Mouse (Mus musculus): Measurements from ENCODE around the gene Rcan2.

Rcan2 gene

DNA sequence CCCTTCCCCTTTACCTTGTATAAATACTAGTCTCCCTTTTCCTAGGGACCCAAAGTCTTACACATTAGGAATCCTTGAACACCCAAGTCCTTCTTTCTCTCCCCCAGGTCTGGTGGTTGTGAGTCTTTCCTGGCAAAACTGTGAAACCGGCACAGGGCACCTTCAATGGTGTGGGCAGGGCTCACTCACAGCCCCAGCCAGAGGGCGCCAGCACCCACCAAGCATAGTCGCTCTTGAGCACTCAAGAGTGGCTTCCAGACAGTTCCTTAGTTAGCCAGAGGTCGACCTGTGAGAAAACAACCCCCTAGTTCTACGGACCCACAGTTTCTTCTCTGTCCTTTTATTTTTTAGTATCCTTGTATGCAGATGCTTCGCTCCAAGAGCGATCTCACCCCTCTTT is at the start of gene Rcan2:
TSS of gene Rcan2 (plus strand) at position 275 of the 400 bp plus-strand sequence.
- DNase-seq (ENCODE audit: low spot score) = peak; percentile 34

GRCm38 (mm10) chr17:43752811-43753210 is 48.3 kb upstream of the Rcan2 start:
- DNase-seq (ENCODE audit: low spot score) = no peak

GRCm38 (mm10) chr17:43754687-43755086 is 46.5 kb upstream of the Rcan2 start:
- no peak for DNase-seq (ENCODE audit: low spot score)

DNA sequence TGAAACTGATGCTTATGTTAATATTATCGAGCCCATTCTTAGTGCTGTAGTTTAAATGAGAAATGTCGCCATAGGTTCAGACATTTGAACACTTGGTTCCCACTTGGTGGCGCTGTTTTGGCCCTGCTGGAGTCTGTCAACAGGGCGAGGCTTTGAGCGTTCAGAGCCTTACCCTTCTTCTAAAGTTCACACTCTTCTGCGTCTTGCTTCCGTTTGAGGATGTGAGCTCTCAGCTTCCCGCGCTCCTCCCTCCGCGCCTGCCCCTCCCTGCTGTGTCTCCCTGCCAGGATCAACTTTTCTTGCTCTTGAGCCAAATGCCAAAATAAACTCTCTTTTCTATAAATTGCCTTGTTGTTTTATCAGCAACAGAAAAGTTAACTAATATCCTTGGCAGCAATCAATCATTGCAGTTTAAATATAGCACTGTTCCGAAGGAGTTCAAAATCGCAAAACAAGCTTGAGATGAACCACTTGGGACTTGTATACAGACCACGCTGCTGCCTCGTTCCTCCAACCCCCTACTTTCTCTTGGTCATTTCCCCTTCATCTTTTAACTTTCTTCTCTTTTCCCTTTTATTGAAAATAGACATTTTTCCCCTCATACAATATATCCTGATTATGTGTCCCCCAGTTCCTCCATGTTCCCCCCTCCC is 42.4 kb upstream of the Rcan2 start:
- no peak for DNase-seq (ENCODE audit: low spot score)

DNA sequence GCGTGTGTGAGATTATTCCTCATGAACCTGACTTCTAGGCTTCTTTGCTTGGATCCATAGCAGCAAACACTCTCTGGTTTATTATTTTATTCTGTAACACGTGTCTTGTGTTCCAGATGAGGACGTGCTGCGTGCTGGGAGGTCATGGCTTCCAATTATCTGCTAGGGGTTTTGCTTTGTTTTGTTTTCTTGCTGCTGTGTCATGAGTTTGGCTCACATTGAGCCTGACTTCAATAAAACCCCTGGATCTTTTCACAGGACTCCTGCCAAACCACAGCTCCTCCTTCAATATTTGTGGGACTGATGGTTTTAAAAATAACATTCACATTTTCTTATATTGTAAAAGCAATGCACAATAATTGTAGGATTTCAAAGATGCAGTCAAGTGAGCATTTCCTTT is 16.6 kb upstream of the Rcan2 start:
- peak; percentile 59 for DNase-seq (ENCODE audit: low spot score)

DNA sequence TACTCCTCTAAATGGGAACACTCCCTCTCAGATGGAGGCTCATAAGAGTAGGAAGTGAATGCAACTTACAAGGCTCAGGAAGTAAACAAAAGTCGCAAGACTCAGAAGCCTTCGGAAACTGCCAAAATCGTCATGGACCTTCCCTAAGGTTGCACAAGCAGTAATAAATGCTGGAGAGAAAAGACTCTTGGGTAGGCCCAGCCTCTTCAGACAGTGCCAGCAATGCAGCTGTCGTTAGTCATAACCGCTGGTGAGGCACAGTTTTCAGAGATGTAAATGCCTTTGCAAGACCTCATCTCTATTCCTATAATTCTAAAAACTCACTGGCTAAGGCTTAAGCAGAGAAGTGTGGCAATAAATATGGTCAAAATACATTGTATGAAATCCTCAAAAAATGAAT is 12.9 kb upstream of the Rcan2 start:
- DNase-seq (ENCODE audit: low spot score) = no peak

- DNase-seq (ENCODE audit: low spot score) = no peak
These were observed 11.8 kb upstream of the Rcan2 start for GRCm38 (mm10) chr17:43789376-43789775.

GRCm38 (mm10) chr17:43791751-43792150 is 9.4 kb upstream of the Rcan2 start:
- no peak for DNase-seq (ENCODE audit: low spot score)

GRCm38 (mm10) chr17:43794731-43795280 is 6.3 kb upstream of the Rcan2 start:
- no peak for DNase-seq (ENCODE audit: low spot score)

DNA sequence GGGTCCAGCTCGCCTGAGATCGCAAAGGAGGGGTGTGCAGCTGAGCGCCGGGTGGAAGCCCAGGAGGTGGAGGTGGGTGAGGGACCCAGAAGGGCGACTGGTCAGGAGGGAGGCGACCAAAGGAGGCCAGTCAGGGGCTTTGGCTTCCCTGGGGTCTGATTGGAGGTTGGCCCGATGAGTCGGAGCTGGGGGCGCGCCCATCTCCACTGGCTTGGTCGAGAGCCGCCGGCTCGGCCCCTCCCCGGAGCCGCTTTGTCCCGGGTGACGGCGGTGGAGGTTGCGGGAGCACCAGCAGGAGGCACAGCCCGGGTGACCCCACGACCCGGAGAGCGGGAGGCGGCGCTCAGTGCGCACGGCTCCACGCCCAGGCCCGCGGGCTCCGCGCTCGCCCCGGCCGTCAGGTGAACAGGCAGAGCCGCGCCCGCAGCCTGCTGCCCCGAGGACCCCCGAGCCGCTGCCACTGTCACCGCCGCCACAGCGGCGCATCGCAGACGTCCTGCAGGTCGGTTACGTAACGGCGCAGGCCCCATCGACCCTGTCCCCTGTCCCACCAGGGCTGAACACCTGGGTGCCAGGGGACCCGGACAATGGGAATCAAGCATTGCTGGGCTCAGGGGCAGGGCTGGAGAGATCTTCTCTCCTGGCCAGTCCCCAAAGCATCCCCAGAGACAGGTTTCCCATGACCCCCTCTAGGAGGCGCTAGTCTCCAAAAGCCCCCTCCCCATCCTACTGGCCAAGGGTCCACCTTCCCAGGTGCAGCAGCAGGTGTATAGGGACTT is 633 bp downstream of the Rcan2 start:
- DNase-seq (ENCODE audit: low spot score) = peak; percentile 39

DNA sequence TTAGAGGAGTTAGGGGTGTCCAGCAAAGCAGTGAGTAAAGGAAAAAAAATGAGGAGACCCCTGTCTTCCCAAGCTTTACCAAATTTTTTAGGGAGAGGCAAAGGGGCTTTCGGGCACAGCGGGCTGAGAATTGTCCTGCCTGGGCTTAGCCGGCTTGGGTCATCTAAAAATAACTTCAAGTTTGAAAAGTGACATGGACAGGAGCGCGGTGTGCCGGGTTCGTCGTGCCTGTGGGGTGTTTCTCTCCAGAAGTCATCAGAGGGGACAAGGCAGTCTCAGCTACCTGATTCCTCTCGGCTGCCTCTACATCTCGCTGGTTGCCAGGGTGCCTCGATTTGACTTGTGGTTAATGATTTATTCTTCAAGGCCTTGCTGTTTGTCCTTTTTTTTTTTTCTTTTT is 1.3 kb downstream of the Rcan2 start:
- DNase-seq (ENCODE audit: low spot score) = no peak

DNA sequence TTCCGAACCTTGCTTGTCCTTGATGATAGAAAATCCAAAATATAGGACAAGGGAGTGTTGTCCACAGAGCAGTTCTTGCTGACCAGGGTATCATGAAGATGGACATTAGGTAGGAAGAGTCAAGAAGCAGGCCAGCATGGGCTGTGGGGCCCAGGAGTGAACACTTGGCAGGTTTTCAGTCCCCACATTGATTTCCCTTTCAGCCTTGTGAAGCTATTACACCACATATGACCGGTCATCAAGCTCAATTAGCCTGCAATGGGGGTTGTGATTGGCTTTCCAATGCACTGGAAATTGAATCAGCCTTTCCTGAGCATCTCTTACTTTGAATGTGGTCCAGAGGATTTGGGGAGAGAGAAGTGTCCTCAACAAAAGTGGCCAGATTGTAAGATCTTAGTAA is 2.0 kb downstream of the Rcan2 start:
- DNase-seq (ENCODE audit: low spot score) = no peak

DNA sequence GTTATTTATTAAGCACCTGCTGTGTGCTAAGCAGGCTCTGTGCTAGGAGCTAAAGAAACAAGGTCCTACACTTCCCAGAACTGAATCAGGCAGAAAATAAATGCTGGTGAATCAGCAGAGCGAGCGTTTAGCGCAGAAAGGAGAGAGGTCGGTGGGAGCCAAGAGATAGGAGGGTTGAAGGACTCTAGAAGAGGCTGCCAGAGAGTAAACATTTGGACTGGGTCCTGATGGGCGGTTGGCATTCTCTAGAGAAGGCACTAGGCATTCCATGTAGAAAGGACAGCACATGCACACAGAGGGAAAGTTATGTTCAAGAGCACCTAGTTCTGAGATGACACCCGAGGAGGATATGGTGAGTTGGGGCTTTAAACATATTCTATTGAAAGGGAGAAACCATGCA is 2.6 kb downstream of the Rcan2 start:
- peak; percentile 21 for DNase-seq (ENCODE audit: low spot score)

DNA sequence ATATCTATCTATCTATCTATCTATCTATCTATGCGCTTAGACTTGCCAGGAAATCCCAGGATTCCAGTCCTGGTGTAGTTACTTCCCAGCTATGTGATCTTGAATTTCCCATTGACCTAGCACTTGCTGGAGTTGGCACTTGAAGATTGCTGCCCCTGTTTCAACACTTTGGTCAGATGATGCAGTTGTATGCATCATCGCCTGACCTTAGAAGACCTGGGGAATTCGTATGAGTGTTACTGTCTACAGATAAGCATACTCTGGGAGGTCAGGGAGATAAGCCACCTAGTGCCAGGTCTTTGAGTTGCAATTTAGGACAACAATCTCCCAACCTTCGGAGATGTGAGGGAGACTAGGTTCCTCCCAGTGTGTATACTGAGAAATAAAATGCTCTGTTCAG is 5.7 kb downstream of the Rcan2 start:
- DNase-seq (ENCODE audit: low spot score) = no peak

DNA sequence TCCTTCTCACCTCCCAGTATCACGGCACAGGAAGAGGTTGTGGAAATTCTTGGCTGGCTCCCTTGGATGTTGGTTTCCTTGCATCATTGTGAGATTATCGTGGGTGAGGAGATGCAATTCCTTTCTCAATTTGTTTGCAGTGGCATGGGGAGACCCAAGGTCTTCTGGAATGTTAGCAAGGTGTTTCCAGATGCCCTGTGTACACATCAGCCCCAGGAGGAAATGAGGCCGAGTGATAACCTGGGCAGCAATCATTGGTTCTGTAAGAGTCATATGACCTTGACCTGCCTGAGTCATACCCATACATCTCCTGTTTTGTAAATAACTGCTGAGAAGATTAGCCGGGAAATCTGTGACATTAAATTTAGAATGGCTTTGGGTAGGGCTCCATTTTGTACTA is 10.3 kb downstream of the Rcan2 start:
- DNase-seq (ENCODE audit: low spot score) = no peak

DNA sequence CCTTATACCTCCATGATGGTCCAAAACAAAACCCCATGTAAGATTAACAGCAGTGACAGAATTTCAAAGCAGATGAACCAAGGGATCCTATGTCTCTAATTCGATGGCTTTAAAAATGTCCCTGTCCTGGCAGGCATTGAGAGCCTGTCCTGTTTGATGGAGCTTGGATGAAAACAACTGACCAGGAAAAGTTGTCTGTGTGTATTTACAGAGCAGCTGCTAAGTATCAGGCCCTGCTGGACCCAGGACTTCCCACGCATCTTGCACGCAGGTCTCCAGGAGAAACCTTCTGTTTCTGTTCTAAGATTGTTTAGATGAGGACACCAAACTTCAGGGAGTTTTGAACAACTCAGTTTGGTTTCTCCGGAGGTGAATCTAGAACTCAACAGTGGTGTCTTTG is 14.2 kb downstream of the Rcan2 start:
- DNase-seq (ENCODE audit: low spot score) = no peak

GRCm38 (mm10) chr17:43816480-43816879 is 15.3 kb downstream of the Rcan2 start:
- no peak for DNase-seq (ENCODE audit: low spot score)

DNA sequence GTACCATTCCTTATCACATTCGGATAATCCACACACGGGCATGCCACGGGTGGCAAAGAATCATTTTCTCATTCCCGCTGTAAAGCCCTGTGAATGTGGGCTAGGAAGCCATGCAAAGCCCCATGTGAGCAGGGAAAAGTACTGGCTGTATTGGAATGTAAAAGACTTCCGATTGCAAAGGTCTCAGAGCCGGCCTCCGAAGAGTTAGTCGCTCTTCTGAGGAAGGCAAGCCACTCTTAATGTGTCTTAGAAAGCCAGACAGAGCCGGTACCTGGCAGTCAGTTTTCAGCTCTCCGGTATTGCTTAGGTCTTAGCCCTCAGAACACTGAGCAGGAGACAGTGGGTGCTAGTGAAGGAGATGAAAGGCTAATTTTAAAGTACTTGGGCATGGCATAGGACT is 16.0 kb downstream of the Rcan2 start:
- DNase-seq (ENCODE audit: low spot score) = no peak

GRCm38 (mm10) chr17:43818390-43818789 is 17.2 kb downstream of the Rcan2 start:
- DNase-seq (ENCODE audit: low spot score) = no peak

DNA sequence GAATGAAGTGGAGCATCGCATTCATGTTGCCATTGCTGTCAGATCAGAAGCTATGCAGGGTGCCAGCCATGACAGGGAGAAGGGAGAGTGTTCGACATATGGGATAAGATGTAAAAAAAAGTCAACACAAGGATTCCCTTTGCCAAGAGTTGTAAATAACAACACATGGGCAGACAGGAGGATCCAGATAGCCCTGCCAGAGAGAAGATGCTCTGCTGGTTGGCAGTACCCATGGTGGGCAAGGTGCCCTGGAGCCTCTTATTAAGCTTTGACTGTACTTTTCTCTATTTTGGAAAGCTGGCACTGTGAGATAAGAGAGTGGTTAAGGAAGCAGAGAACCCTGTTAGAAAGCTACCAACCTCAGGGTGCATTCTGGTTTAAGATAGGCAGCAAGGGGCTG is 19.8 kb downstream of the Rcan2 start:
- no peak for DNase-seq (ENCODE audit: low spot score)

DNA sequence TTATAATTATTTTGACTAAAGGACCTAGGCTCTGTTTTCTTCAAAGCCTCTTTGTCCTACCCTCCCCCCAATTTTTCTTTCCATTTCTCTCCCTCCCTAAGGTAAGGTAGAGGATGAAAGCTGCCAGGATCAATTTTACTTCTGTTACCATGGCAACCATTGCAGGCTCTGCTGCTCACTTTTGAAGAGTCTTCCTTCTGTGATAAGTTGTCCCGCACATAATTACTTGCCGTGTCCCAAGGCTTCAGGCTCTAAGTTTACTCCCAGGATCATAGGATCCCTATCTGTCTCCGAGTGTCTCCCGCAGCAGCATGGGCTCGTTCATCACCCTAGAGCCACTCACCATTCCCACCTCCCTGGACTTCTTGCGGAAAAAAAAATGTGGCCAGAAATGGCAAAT is 21.1 kb downstream of the Rcan2 start:
- DNase-seq (ENCODE audit: low spot score) = no peak

GRCm38 (mm10) chr17:43822630-43823029 is 21.5 kb downstream of the Rcan2 start:
- no peak for DNase-seq (ENCODE audit: low spot score)

GRCm38 (mm10) chr17:43824781-43825410 is 23.7 kb downstream of the Rcan2 start:
- DNase-seq (ENCODE audit: low spot score) = no peak

Data from ovary, adult 18-20 months (tissue).